29 mouse cellular contexts compared by ENCODE assay signal in the genomic region with DNA sequence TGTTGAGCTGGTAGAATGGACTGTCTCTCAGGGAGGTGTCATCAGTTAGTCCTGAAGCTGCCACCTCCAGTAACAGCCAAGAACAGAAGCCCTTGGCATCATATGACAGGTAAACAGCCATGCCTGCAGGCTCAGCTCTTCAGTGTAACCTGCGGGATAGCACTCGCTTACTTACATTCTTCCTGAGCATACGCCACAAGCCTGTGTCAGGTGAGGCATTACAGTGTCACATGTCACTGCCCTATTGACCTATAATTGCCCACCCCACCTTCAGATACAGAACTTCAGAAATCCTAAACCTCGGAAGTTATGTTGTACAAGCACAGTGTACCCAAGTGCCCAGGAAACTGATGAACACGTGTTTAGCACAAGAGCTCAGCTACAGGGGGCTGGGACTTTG.
A peak's percentile ranks its signal among the peaks of the same experiment; 100 is the strongest.
DNase-seq lines count a peak whose midpoint lies in the region; ATAC-seq and TF ChIP-seq lines count a peak whose summit lies in the region.
"Had no signal": no experiment of that assay in that cellular context is flagged by ENCODE, and none has a peak within 500 bp of the region (broad histone marks: within the 10 kb centered on the region; RNA-seq: fewer than 3 reads in every experiment).

No protein-coding gene starts in this region.

- H3K4me2 ChIP-seq in intestine, embryonic 16.5 days (ENCODE audit: low read depth, low read length), result no peak overlapping the region
- H3K4me2 ChIP-seq: embryonic facial prominence, embryonic 12.5 days; embryonic facial prominence, embryonic 15.5 days; heart, embryonic 13.5 days; hindbrain, embryonic 14.5 days had no signal

- WGBS in intestine, embryonic 16.5 days, result 77% methylated on average over 5 of the region's 5 CpGs

- intact Hi-C loops in gastrocnemius, adult 2 months (cut with DNase I), result no loop called here
- intact Hi-C loops in gastrocnemius, postnatal 36 days (cut with DNase I), result no loop called here

- no peak overlapping the region for H3K4me3 ChIP-seq in gastrocnemius, adult 2 months
- H3K4me3 ChIP-seq in bone marrow macrophage, adult 2 months (ENCODE audit: insufficient read depth, low read length), result no peak overlapping the region
- H3K4me3 ChIP-seq in intestine, embryonic 16.5 days (ENCODE audit: low read length), result no peak overlapping the region
- H3K4me3 ChIP-seq: embryonic facial prominence, embryonic 12.5 days; embryonic facial prominence, embryonic 15.5 days; heart, adult 2 months; heart, embryonic 10.5 days; heart, embryonic 13.5 days had no signal

- peaks cover 87% of the 10 kb centered on the region for H3K4me1 ChIP-seq in bone marrow macrophage, adult 2 months (ENCODE audit: control insufficient read depth, insufficient read depth, low read length)
- H3K4me1 ChIP-seq in intestine, embryonic 16.5 days (ENCODE audit: control insufficient read depth, insufficient read depth, low read length), result peaks cover 11% of the 10 kb centered on the region; the same call in 1 of the 2 replicates

- H3K27me3 ChIP-seq in intestine, embryonic 16.5 days (replicated peaks; ENCODE audit: control insufficient read depth, insufficient read depth, low read length), result no peaks in the 10 kb centered on the region
- H3K27me3 ChIP-seq: CH12.LX; embryonic facial prominence, embryonic 12.5 days; embryonic facial prominence, embryonic 15.5 days; heart, embryonic 13.5 days; Patski had no signal

- H3K9me3 ChIP-seq in intestine, embryonic 16.5 days (ENCODE audit: control insufficient read depth, low read length), result no peaks in the 10 kb centered on the region
- H3K9me3 ChIP-seq: embryonic facial prominence, embryonic 12.5 days; embryonic facial prominence, embryonic 15.5 days; G1E; heart, embryonic 10.5 days; heart, embryonic 13.5 days had no signal

- 0 out of 2 replicates have a peak, but pooled peaks cover under 1% of the 10 kb centered on the region for H3K36me3 ChIP-seq in intestine, embryonic 16.5 days (ENCODE audit: control insufficient read depth, insufficient read depth, low read length)
- H3K36me3 ChIP-seq: G1E had no signal

- H3K27ac ChIP-seq in gastrocnemius, adult 2 months, result peak overlapping the region; percentile 12; the same call in 1 of the 2 replicates
- H3K27ac ChIP-seq in bone marrow macrophage, adult 2 months (ENCODE audit: insufficient read depth, low read depth, low read length), result 0 out of 2 replicates have a peak overlapping the region, but pooled peaks have one; percentile 7
- H3K27ac ChIP-seq in intestine, embryonic 16.5 days (ENCODE audit: low read length), result no peak overlapping the region
- H3K27ac ChIP-seq: embryonic facial prominence, embryonic 12.5 days; embryonic facial prominence, embryonic 15.5 days; heart, adult 2 months; heart, embryonic 10.5 days; heart, embryonic 13.5 days; hindbrain, embryonic 14.5 days; hindbrain, postnatal 0 days had no signal

- no peak for TF ChIP-seq CTCF in gastrocnemius, adult 2 months (IDR thresholded peaks at IDR 0.05)
- TF ChIP-seq CTCF in bone marrow macrophage, adult 2 months (IDR thresholded peaks at IDR 0.05; ENCODE audit: low read depth, low read length), result no peak

- no peak for DNase-seq in gastrocnemius, adult 2 months
- no peak for DNase-seq in gastrocnemius, postnatal 36 days
- peak; percentile 34 for DNase-seq in skeletal muscle tissue, adult 2 months (ENCODE audit: low read depth, low spot score)
- DNase-seq in right cerebral cortex, postnatal 10 days (ENCODE audit: low spot score in 2 of 2), result no peak
- DNase-seq: adrenal gland, postnatal 10 days; adrenal gland, postnatal 36 days; B cell, adult 2 months; cerebellum, adult 11-12 months; cerebellum, adult 8-10 months; cerebellum, postnatal 10 days; cerebellum, postnatal 36 days; forebrain, postnatal 0 days; gastrocnemius, postnatal 25 days; heart, adult 2 months; heart, postnatal 14 days; heart, postnatal 4 days had no signal

- peak; percentile 56 for ATAC-seq in intestine, embryonic 16.5 days
- ATAC-seq in cerebellum, adult (ENCODE audit: insufficient number of reproducible peaks, low FRiP score, low TSS enrichment), result no peak
- ATAC-seq: forebrain, embryonic 14.5 days; forebrain, postnatal 0 days; hindbrain, postnatal 0 days; Patski had no signal

- TF ChIP-seq POLR2A in bone marrow macrophage, adult 2 months (IDR thresholded peaks at IDR 0.05; ENCODE audit: borderline replicate concordance, low read depth, low read length), result no peak

- H3K9ac ChIP-seq in intestine, embryonic 16.5 days (ENCODE audit: low read depth, low read length), result no peak overlapping the region
- H3K9ac ChIP-seq: embryonic facial prominence, embryonic 12.5 days; embryonic facial prominence, embryonic 15.5 days; forebrain, postnatal 0 days; heart, embryonic 13.5 days; hindbrain, embryonic 14.5 days had no signal
